Mouse (Mus musculus) lung, postnatal 36 days (tissue): ENCODE measurements around the gene Pxk.
A peak's percentile ranks its signal among the peaks of the same experiment; 100 is the strongest.

Experiments
- DNase-seq: peaks from one replicate; pipeline ENCODE4 v3.0.0; 2022; ENCODE audit warnings: mixed read lengths

Pxk gene

GRCm38 (mm10) chr14:8207543-8207942 is 109.5 kb downstream of the Pxk start:
- DNase-seq, result no peak

GRCm38 (mm10) chr14:8208876-8209275 is 110.9 kb downstream of the Pxk start:
- no peak for DNase-seq

- DNase-seq, result no peak
Measured at GRCm38 (mm10) chr14:8209896-8210295, 111.9 kb downstream of the Pxk start.

- DNase-seq, result no peak
Measured at GRCm38 (mm10) chr14:8212996-8213395, 115.0 kb downstream of the Pxk start.

GRCm38 (mm10) chr14:8213803-8214224 is 115.8 kb downstream of the Pxk start, which contains the start of gene Kctd6:
Gene Kctd6 (plus strand): TSS chr14:8214140.
- DNase-seq, result peak; percentile 99
